Mouse (Mus musculus) heart, adult 2 months (tissue): Measurements from ENCODE around the gene Lipe. TPM values are rescaled to one million over a fixed set of nuclear protein-coding genes. Genes with fewer than 3 reads are reported as not detected.
"Not testable (repeated sequence)": the region's sequence is repeated elsewhere in the genome, so short reads cannot be mapped to it uniquely, and the experiment has no call there.

ENCODE experiments used
- DNase-seq, 2 experiments: peaks; one replicate each; pipeline ENCODE4 v3.0.0; 2021
- H3K27ac ChIP-seq: fragments of 200-600 bp; 2 replicates; pipeline ENCODE4 v1.8.1; 2022
- H3K27me3 ChIP-seq: fragments of 200-500 bp; 2 replicates; pipeline ENCODE4 v1.6.1; 2012; ENCODE audit warnings: mild to moderate bottlenecking, low read length, inconsistent platforms, mixed read lengths; ENCODE audit not compliant: control insufficient read depth, insufficient read depth
- H3K36me3 ChIP-seq: fragments of 200-500 bp; 2 replicates; pipeline ENCODE4 v1.6.1; 2012; ENCODE audit warnings: low read length, inconsistent platforms; ENCODE audit not compliant: control insufficient read depth, insufficient read depth
- H3K4me1 ChIP-seq: fragments of 200-500 bp; 2 replicates; pipeline ENCODE4 v1.6.1; 2011; ENCODE audit warnings: low read length; ENCODE audit not compliant: control insufficient read depth, insufficient read depth
- H3K4me3 ChIP-seq: fragments of 200-600 bp; 2 replicates; pipeline ENCODE4 v1.8.1; 2022
- H3K79me2 ChIP-seq: fragments of 200-500 bp; replicated peaks from 2 replicates; pipeline ENCODE4 v1.6.1; 2012; ENCODE audit warnings: mild to moderate bottlenecking, inconsistent platforms, low read length, moderate library complexity, mixed read lengths; ENCODE audit not compliant: control insufficient read depth, insufficient read depth
- H3K9ac ChIP-seq: fragments of 200-500 bp; 2 replicates; pipeline ENCODE4 v1.6.1; 2012; ENCODE audit warnings: low read depth, mild to moderate bottlenecking, control low read depth, inconsistent platforms, low read length, mixed read lengths
- CTCF ChIP-seq: fragments of 200-600 bp; IDR thresholded peaks from 2 replicates; pipeline ENCODE4 v1.8.1; 2022; ENCODE audit warnings: antibody characterized with exemption, mild to moderate bottlenecking, moderate library complexity
- EP300 ChIP-seq: fragments of 200-500 bp; IDR thresholded peaks from 2 replicates; pipeline ENCODE4 v1.6.1; 2011; ENCODE audit warnings: low read depth, low read length, control low read depth; ENCODE audit not compliant: insufficient read depth
- POLR2A ChIP-seq: fragments of 200-500 bp; IDR thresholded peaks from 2 replicates; pipeline ENCODE4 v1.6.1; 2011; ENCODE audit warnings: mild to moderate bottlenecking, low read depth, low read length, control low read depth; ENCODE audit not compliant: insufficient read depth
- WGBS: fragments of 180-500 bp; shearing (Covaris S2); methylation state at CpG from one replicate; pipeline ENCODE4 v1.1.7; 2018; 5-methylcytosine and 5-hydroxymethylcytosine counted together
- intact Hi-C: fragments of 180-260 bp; cut with DNase I; formaldehyde crosslinking; loops from one replicate; pipeline ENCODE4 v1.15.1; 2025
- polyA plus RNA-seq: library from polyadenylated mRNA; depleted of rRNA; stranded (reverse); fragments of >200 nt; gene quantifications from 2 replicates; pipeline ENCODE4 v1.2.3, GENCODE M21; 2012
- total RNA-seq, 2 experiments: library from RNA; stranded (reverse); gene quantifications; 2 replicates each; pipeline ENCODE4 v1.2.3; 2021

Lipe gene
- total and polyA plus RNA-seq, 3 experiments = 42.7 to 97.8 (median 44.1) TPM

DNA sequence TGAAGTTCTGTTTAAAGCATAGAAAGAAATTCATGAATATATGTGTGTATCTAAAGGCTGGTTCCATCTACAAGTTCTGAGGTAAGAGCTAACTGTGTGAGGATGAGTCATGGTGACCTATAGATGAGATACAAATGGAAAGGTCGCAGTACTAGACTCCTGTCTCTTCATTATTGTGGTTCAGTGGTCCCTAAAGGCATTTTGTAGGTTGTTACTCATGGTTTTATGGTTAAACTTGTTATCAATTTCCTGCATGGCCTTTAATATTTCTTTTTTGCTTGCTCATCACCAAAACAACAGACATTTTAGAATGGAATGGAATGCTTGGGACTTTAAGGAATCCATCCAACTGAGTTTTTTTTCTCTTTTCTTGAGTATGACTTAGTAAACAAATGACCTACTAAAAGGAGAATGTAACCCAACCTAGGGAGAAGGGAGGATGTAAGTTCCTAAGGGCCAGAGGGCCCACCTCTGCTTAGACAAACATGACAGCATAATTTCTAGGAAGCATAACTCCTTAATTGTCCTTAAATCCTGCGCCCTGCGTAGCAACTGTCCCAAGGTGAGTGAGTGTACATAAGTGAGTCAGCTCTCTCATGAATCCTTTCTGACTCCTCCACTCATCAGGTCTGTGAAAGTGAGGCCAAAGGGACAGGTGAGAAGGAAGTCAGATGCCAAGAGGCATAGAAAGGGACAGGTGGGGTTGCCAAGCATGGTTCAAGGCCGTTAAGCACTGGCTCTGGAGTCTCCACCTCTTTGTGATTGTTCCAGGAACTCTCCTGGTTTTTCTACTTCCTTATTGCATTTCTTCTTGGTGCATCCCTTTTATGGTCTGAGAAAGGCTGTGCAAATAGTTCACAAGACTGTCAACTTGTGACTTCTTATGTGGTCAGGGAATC lies 31.6 kb upstream of the Lipe start:
- WGBS = 67% methylated on average over 4 of the region's 4 CpGs
- H3K79me2 ChIP-seq = no peaks in the 10 kb centered on the region
- H3K9ac ChIP-seq = no peak overlapping the region
- intact Hi-C loops = loop anchor here (5.0 kb wide), 1 partner anchor 167 kb away; no protein-coding TSS in a partner anchor
- peaks cover 20% of the 10 kb centered on the region for H3K4me1 ChIP-seq
- TF ChIP-seq CTCF = no peak
- TF ChIP-seq EP300 = no peak
- TF ChIP-seq POLR2A = no peak
- no peak overlapping the region for H3K4me3 ChIP-seq
- H3K36me3 ChIP-seq = peaks cover 5% of the 10 kb centered on the region
- H3K27ac ChIP-seq = no peak overlapping the region
- no peak for DNase-seq
- no peaks in the 10 kb centered on the region for H3K27me3 ChIP-seq

DNA sequence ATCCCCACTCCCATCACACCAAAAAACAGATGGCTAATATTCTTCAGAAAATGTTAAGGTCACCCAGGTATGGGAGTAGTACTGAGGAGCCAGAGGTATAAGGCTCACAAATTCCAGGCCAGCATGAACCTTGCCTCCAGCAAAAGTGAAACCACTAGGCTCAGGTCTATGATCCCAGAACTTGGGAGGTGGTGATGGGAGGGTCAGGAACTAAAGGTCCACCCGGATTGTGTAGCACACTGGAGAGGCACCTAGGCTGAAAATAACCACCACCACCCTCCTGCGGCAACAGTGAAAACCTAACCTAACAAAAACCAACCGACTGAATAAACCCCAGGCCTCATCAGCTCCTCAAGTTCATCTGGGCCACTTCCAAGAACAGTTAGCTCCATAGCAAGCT lies 29.8 kb upstream of the Lipe start:
- Histone ChIP-seq H3K27me3 (no peaks in the 10 kb centered on the region), H3K9ac (no peak overlapping the region), H3K4me3 (no peak overlapping the region), H3K79me2 (no peaks in the 10 kb centered on the region), H3K27ac (no peak overlapping the region; the same call in 1 of the 2 replicates), H3K36me3 (no peaks in the 10 kb centered on the region), H3K4me1 (peaks cover 7% of the 10 kb centered on the region)
- intact Hi-C loops = loop anchor here (5.0 kb wide), 1 partner anchor 169 kb away; no protein-coding TSS in a partner anchor
- WGBS = 72% methylated on average over 3 of the region's 3 CpGs
- no peak for DNase-seq
- TF ChIP-seq EP300 = no peak
- no peak for TF ChIP-seq CTCF
- no peak for TF ChIP-seq POLR2A

DNA sequence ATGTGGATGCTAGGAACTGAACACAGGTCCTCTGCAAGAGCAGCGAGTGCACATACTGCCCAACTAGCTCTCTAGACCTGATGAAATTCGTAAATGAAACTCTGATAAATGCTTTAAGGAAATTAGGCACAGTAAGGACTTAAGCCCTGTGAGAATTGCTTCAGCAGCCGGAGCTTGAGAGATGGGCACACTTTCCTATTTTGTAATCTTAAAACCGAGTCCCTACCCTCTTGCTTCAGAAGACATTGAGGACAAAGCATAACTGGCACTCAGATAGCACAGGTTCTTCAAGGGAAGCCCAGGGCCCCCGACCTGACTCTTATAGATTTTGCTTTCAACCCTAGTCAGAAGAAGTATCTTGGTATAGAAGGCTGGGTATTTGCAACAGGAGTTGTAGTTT lies 28.6 kb upstream of the Lipe start:
- Histone ChIP-seq H3K36me3 (no peaks in the 10 kb centered on the region), H3K27ac (no peak overlapping the region), H3K27me3 (no peaks in the 10 kb centered on the region), H3K79me2 (no peaks in the 10 kb centered on the region), H3K9ac (no peak overlapping the region), H3K4me1 (peaks cover 1% of the 10 kb centered on the region), H3K4me3 (no peak overlapping the region)
- 75% methylated on average over 5 of the region's 5 CpGs for WGBS
- intact Hi-C loops = loop anchor here (5.0 kb wide), 1 partner anchor 170 kb away; no protein-coding TSS in a partner anchor
- DNase-seq = no peak
- no peak for TF ChIP-seq POLR2A
- TF ChIP-seq EP300 = no peak
- no peak for TF ChIP-seq CTCF

DNA sequence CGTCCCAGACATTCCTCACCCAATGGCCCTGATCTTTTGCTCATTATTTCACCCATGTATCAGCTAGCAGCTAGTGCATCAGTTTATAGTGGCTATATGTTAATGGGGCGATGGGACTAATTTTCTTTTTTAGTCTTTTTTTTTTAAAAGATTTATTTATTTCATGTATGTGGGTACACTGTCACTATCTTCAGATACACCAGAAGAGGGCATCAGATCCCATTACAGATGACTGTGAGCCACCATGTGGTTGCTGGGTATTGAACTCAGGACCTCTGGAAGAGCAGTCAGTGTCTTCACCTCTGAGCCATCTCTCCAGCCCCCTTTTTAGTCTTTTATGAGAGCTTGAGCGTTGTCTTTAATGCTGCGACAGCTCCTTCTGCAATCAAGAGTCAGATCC lies 27.9 kb upstream of the Lipe start:
- not testable (repeated sequence) for H3K27me3 ChIP-seq, H3K9ac ChIP-seq, H3K4me3 ChIP-seq, H3K27ac ChIP-seq, H3K79me2 ChIP-seq, H3K4me1 ChIP-seq, H3K36me3 ChIP-seq, DNase-seq
- peak; percentile 52 for TF ChIP-seq CTCF
- 87% methylated on average over 4 of the region's 4 CpGs for WGBS
- intact Hi-C loops = loop anchor here (5.0 kb wide), 1 partner anchor 171 kb away; no protein-coding TSS in a partner anchor

DNA sequence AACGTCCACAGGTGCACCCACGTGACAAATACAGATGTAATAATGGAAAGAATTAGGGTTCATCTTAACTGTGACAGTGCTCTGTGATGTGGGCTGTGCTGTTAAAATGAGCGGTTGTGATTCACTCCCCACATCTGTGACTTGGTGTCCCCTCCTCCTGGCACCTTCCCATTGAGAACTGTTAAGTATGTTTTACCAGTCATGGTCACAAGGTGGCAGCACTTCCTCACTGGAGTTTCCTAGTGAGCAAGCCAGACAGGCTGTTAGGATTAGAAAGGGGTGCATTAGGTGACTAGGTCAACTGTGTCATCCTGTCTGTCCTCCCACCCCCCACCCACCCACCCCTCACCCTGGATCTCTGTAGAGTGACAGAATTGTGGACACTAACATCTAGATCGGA lies 25.9 kb upstream of the Lipe start:
- peak; percentile 87 for TF ChIP-seq CTCF
- TF ChIP-seq EP300 = peak; percentile 74
- no peak for TF ChIP-seq POLR2A
- Histone ChIP-seq H3K27ac (no peak overlapping the region), H3K4me1 (no peaks in the 10 kb centered on the region), H3K36me3 (no peaks in the 10 kb centered on the region), H3K9ac (no peak overlapping the region), H3K4me3 (no peak overlapping the region), H3K79me2 (no peaks in the 10 kb centered on the region), H3K27me3 (no peaks in the 10 kb centered on the region)
- 34% methylated on average over 4 of the region's 4 CpGs for WGBS
- peak; percentile 69 to 79 for DNase-seq
- intact Hi-C loops = loop anchor here (1.0 kb wide), 1 partner anchor 55 kb away; no protein-coding TSS in a partner anchor

DNA sequence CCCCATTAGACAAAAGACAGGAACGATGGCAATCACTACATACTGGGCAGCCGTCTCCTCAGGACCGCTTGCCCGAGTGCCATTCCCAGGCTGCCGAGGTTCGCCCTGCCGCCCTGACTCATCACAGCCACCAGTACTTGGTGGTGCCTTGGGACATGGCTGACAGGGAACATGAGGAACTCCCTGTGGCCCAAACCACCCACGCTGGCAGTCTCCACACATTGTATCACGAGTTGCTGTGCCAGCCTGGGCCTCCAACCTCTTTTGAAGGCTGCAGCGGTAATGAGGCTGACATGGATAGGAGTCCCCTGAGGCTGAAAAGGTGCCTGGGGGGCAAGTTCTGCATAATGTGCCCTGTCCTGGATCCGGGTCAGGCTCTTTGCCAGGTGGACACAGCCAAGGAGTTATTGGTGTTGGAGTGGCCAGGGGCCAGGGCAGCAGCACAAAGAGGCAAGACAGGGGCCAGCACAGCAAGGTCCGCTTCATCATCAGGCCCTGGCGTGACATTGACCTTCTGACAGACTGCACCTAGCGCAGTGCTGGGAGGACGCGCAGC lies 23.9 kb upstream of the Lipe start:
- H3K79me2 ChIP-seq = no peaks in the 10 kb centered on the region
- intact Hi-C loops = no loop called here
- H3K27ac ChIP-seq = no peak overlapping the region

More for the DNA sequence above, 23.9 kb upstream of the Lipe start:
- TF ChIP-seq EP300 (no peak), POLR2A (no peak), CTCF (no peak)
- DNase-seq = no peak
- no peak overlapping the region for H3K9ac ChIP-seq
- no peaks in the 10 kb centered on the region for H3K27me3 ChIP-seq
- H3K4me3 ChIP-seq = no peak overlapping the region
- no peaks in the 10 kb centered on the region for H3K4me1 ChIP-seq
- 67% methylated on average over 16 of the region's 16 CpGs for WGBS
- H3K36me3 ChIP-seq = no peaks in the 10 kb centered on the region
